Mouse (Mus musculus) midbrain, embryonic 16.5 days (tissue): ENCODE results near the gene Pcgf2. TPM values are rescaled to one million over a fixed set of nuclear protein-coding genes. Genes with fewer than 3 reads are reported as not detected.

Experiments
- ATAC-seq: fragments of 200-750 bp; cut with Nextera tagmentation; 2 replicates; pipeline ENCODE4 v1.8.0; 2017; ENCODE audit warnings: moderate TSS enrichment
- H3K27ac ChIP-seq: fragments of 300-500 bp; sonication (generic); 2 replicates; pipeline ENCODE4 v1.5.1; 2014; ENCODE audit warnings: mild to moderate bottlenecking, low read length, mixed read lengths
- H3K27me3 ChIP-seq: fragments of 300-500 bp; sonication (generic); 2 replicates; pipeline ENCODE4 v1.6.1; 2014; ENCODE audit warnings: low read depth, low read length, mixed read lengths; ENCODE audit not compliant: control insufficient read depth, insufficient read depth
- H3K36me3 ChIP-seq: fragments of 300-500 bp; sonication (generic); 2 replicates; pipeline ENCODE4 v1.6.1; 2014; ENCODE audit warnings: mild to moderate bottlenecking, low read length, moderate library complexity, mixed read lengths; ENCODE audit not compliant: control insufficient read depth, insufficient read depth
- H3K4me1 ChIP-seq: fragments of 300-500 bp; sonication (generic); 2 replicates; pipeline ENCODE4 v1.6.1; 2014; ENCODE audit warnings: mild to moderate bottlenecking, low read length, mixed read lengths; ENCODE audit not compliant: control insufficient read depth, insufficient read depth
- H3K4me2 ChIP-seq: fragments of 300-500 bp; sonication (generic); 2 replicates; pipeline ENCODE4 v1.6.1; 2014; ENCODE audit warnings: mild to moderate bottlenecking, low read length, mixed read lengths
- H3K4me3 ChIP-seq: fragments of 300-500 bp; sonication (generic); 2 replicates; pipeline ENCODE4 v1.5.1; 2014; ENCODE audit warnings: low read depth, mild to moderate bottlenecking, low read length, moderate library complexity, mixed read lengths
- H3K9ac ChIP-seq: fragments of 300-500 bp; sonication (generic); 2 replicates; pipeline ENCODE4 v1.6.1; 2014; ENCODE audit warnings: low read depth, low read length, mixed read lengths
- H3K9me3 ChIP-seq: fragments of 300-500 bp; sonication (generic); replicated peaks from 2 replicates; pipeline ENCODE4 v1.6.1; 2014; ENCODE audit warnings: mild to moderate bottlenecking, low read length, mixed read lengths; ENCODE audit not compliant: control insufficient read depth, poor library complexity, severe bottlenecking
- WGBS: fragments of 180-500 bp; shearing (Covaris S2); extraction: QIAGEN DNeasy Blood & Tissue Kit; methylation state at CpG from one replicate; pipeline ENCODE4 v1.1.7; 2014; 5-methylcytosine and 5-hydroxymethylcytosine counted together
- polyA plus RNA-seq: library from polyadenylated mRNA; unstranded; fragments of >200 nt; fragmentation: Nextera tagmentation; extraction: Ambion mirVana; gene quantifications from 2 replicates; pipeline ENCODE4 v1.2.1, GENCODE M21; 2015

The Pcgf2 gene
- polyA plus RNA-seq, 1 experiment from 2014 or later, result 18.2 TPM

DNA sequence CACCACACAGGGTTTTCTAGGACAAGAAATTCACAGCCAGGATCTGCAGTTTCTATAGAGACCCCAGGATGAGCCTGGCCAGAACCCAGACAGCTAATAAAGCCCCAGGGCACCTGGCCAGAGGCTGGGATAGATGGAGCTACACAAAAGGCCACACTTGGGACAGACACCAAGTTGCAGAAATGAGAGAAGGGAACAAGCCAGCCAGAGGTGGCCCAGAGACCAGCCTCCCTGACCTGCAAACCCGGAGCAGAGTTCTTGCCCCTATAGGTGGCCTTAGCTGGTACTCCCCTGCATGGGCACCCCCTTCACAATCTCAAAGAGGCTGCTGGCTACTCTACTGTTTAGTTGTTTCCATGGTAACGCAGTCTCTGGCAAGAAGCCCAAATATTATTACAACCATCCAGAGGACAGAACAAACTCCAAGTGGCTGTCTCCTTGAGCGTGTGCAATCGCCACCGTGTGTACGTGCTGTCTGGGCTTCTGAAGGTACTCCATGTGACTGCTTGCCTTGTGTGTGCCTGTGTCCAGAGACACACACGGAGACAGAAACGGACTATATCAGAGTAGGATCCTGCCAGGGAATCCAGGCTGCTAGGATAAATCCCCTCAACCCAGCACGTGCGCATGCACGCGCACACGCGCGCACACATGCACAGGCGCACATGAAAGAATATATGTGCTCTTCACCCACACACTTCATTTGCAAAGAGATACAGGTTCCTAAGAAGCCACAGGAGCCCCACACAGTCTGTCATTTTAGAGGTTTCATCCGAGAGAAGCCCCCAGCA, 5.2 kb downstream of the Pcgf2 start:
- 0 out of 2 replicates have a peak, but pooled peaks have one; percentile 11 for ATAC-seq
- WGBS, result 21% methylated on average over 17 of the region's 17 CpGs
- Histone ChIP-seq H3K36me3 (peaks cover 22% of the 10 kb centered on the region), H3K4me3 (peak overlapping the region; percentile 26), H3K27ac (peak overlapping the region; percentile 70), H3K9ac (peak overlapping the region; percentile 60), H3K27me3 (no peaks in the 10 kb centered on the region), H3K4me2 (peak overlapping the region; percentile 76), H3K4me1 (peaks cover 38% of the 10 kb centered on the region), H3K9me3 (no peaks in the 10 kb centered on the region)

GRCm38 (mm10) chr11:97694435-97694834, 5.9 kb downstream of the Pcgf2 start:
- Histone ChIP-seq H3K27me3 (no peaks in the 10 kb centered on the region), H3K27ac (peak overlapping the region; percentile 70), H3K36me3 (peaks cover 22% of the 10 kb centered on the region), H3K9me3 (no peaks in the 10 kb centered on the region), H3K4me3 (no peak overlapping the region), H3K9ac (peak overlapping the region; percentile 22; the same call in 1 of the 2 replicates), H3K4me2 (peak overlapping the region; percentile 76; the same call in 1 of the 2 replicates), H3K4me1 (peaks cover 38% of the 10 kb centered on the region)
- 80% methylated on average over 4 of the region's 4 CpGs for WGBS
- no peak for ATAC-seq

GRCm38 (mm10) chr11:97689861-97690260, 10.4 kb downstream of the Pcgf2 start:
- Histone ChIP-seq H3K9ac (no peak overlapping the region), H3K4me1 (peaks cover 17% of the 10 kb centered on the region), H3K9me3 (no peaks in the 10 kb centered on the region), H3K27me3 (no peaks in the 10 kb centered on the region), H3K27ac (no peak overlapping the region), H3K4me2 (no peak overlapping the region), H3K36me3 (peaks cover 22% of the 10 kb centered on the region), H3K4me3 (no peak overlapping the region)
- WGBS, result 35% methylated on average over 10 of the region's 10 CpGs
- ATAC-seq, result no peak

- Histone ChIP-seq H3K36me3 (peaks cover 17% of the 10 kb centered on the region), H3K4me1 (peaks cover 7% of the 10 kb centered on the region), H3K27ac (no peak overlapping the region), H3K4me3 (no peak overlapping the region), H3K9ac (no peak overlapping the region), H3K27me3 (no peaks in the 10 kb centered on the region), H3K4me2 (no peak overlapping the region), H3K9me3 (no peaks in the 10 kb centered on the region)
- WGBS, result 89% methylated on average over 3 of the region's 3 CpGs
- no peak for ATAC-seq
Observed at GRCm38 (mm10) chr11:97687061-97687460, 13.2 kb downstream of the Pcgf2 start.

DNA sequence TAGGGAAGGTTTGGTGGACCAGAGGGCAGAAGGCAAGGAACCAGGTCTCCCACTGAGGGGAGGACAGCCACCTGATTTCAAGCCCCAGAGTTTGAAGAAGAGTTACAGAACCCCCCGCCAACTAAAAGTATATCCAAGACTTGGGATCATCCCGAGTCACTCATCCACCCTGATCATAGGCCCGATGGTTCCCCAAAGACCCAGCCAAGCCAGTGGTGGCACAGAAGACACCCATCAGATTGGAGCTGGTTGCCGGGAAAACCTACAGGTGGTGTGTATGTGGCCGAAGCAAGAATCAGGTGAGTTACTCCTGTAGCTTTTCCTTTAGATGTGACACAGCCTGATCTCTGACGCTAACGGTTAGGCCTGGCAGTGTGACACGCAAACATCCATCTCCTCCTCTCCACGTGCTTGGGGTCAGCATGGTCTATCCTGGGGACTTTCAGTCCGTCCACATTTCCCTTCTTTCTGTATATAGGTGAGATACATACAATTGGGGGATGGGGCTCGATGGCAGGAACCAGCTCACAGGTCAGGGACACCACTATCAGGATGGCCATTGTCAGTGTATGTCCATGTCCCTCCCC, 13.9 kb downstream of the Pcgf2 start:
- 77% methylated on average over 11 of the region's 11 CpGs for WGBS

GRCm38 (mm10) chr11:97685613-97686321, 14.5 kb downstream of the Pcgf2 start, which contains the start of gene Cisd3:
TSS of gene Cisd3 (plus strand) at chr11:97685826.
- ATAC-seq, result peak; percentile 57
- Histone ChIP-seq H3K27me3 (no peaks in the 10 kb centered on the region), H3K4me1 (peaks cover 7% of the 10 kb centered on the region), H3K4me2 (peak within 1 kb of the TSS; percentile 94), H3K27ac (peak within 1 kb of the TSS; percentile 39; the same call in 1 of the 2 replicates), H3K9me3 (no peaks in the 10 kb centered on the region), H3K4me3 (peak within 1 kb of the TSS; percentile 48), H3K36me3 (peaks cover 12% of the 10 kb centered on the region), H3K9ac (peak within 1 kb of the TSS; percentile 72)
- 2% methylated on average over 42 of the region's 43 CpGs for WGBS

More for the DNA sequence above, 13.9 kb downstream of the Pcgf2 start:
- H3K27ac ChIP-seq, result no peak overlapping the region
- H3K4me3 ChIP-seq, result peak overlapping the region; percentile 48
- peaks cover 17% of the 10 kb centered on the region for H3K36me3 ChIP-seq
- ATAC-seq, result no peak
- H3K9ac ChIP-seq, result 0 out of 2 replicates have a peak overlapping the region, but pooled peaks have one; percentile 72
- H3K9me3 ChIP-seq, result no peaks in the 10 kb centered on the region
- no peaks in the 10 kb centered on the region for H3K27me3 ChIP-seq
- H3K4me2 ChIP-seq, result peak overlapping the region; percentile 94
- H3K4me1 ChIP-seq, result peaks cover 7% of the 10 kb centered on the region

- 25% methylated on average over 7 of the region's 7 CpGs for WGBS
- Histone ChIP-seq H3K4me2 (no peak overlapping the region; the same call in 1 of the 2 replicates), H3K27ac (no peak overlapping the region)
Observed at GRCm38 (mm10) chr11:97684766-97685165, 15.5 kb downstream of the Pcgf2 start.

GRCm38 (mm10) chr11:97684063-97684680, 16.1 kb downstream of the Pcgf2 start:
- no peak overlapping the region for H3K27ac ChIP-seq
- no peaks in the 10 kb centered on the region for H3K27me3 ChIP-seq
- peaks cover 7% of the 10 kb centered on the region for H3K4me1 ChIP-seq
- H3K4me2 ChIP-seq, result no peak overlapping the region
- no peak overlapping the region for H3K4me3 ChIP-seq
- 86% methylated on average over 6 of the region's 6 CpGs for WGBS
- ATAC-seq, result no peak
- H3K9ac ChIP-seq, result no peak overlapping the region
- peaks cover 11% of the 10 kb centered on the region for H3K36me3 ChIP-seq
- H3K9me3 ChIP-seq, result no peaks in the 10 kb centered on the region

More at GRCm38 (mm10) chr11:97684766-97685165, 15.5 kb downstream of the Pcgf2 start:
- no peaks in the 10 kb centered on the region for H3K27me3 ChIP-seq
- ATAC-seq, result no peak
- peaks cover 7% of the 10 kb centered on the region for H3K36me3 ChIP-seq
- H3K9me3 ChIP-seq, result no peaks in the 10 kb centered on the region
- H3K4me1 ChIP-seq, result peaks cover 7% of the 10 kb centered on the region
- no peak overlapping the region for H3K9ac ChIP-seq
- H3K4me3 ChIP-seq, result no peak overlapping the region
